Mouse (Mus musculus): Measurements from ENCODE around the gene Gm16434. TPM values are rescaled to one million over a fixed set of nuclear protein-coding genes. Genes with fewer than 3 reads are reported as not detected.
"Not testable (repeated sequence)": the region's sequence is repeated elsewhere in the genome, so short reads cannot be mapped to it uniquely, and the experiment has no call there.

Gene Gm16434
- total RNA-seq (2021), result not detected
- long read RNA-seq, experiment 1, result 0 reads
- long read RNA-seq, experiment 2, result 0 reads

DNA sequence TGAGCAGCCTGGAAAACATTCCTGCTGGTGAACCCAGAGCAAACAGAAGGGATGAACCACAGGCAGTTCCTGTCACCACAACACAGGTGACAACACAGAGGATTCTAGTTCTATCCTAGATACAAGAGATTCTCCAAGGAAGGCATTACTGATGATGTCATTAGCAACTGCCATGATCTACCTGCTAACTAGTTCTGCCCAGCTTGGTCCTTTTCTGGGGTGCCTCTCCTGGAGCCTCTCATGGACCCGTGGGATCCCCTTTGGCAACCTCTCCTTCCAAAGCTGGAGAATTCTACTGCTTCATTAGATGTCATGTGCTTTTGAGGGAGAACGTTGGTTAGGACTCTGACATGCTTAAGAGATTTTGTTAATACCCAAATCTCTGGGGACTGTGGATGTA is at the start of gene Gm16434:
Gm16434 (minus strand) TSS at position 101 of the 400 bp plus-strand sequence.
- not testable (repeated sequence) for DNase-seq

DNA sequence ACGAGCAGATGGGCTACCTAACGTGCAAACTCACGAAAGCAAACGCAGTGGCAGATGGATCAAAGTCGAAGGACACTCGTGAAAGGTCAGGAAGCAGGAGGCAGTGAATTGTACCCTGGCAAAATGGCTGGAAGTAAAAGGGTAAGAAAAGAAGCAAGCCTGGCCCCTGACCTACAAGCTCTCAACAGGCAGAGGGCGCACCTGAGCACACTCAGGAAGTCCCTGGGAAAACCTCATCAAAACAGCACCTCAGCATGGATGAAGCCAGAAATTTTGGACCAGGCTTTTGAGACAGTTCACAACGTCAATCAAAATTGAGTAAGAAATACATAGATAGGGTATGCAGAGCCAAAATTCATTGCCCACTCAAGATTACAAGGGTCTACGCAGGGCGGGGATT is 49.2 kb upstream of the Gm16434 start:
- DNase-seq; intact Hi-C loops (cut with DNase I): not testable (repeated sequence)

More for the DNA sequence above, at the start of gene Gm16434:
- intact Hi-C loops (cut with DNase I), result not testable (repeated sequence)

DNA sequence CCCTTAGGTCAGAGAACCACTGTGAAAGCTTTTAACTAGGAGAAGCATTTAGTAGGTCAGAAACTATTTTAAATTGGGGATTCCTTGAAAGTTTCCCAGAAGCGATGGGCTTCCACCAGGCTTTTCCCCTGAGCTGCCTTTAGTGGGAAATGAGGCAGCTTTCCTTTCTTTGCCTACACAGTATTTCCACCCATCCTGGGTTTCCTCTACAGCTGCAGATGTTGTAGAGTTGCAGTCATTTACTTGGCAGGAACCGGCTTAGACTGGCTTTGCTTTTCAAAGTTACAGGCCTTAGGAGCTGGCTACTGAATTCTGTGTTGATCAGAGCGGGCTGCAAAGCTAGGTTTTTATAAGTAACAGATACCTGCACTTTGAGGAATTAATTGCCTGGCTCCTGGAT is 5.7 kb upstream of the Gm16434 start:
- intact Hi-C loops (cut with DNase I), result not testable (repeated sequence)
- peak; percentile 3 to 8 for DNase-seq

DNA sequence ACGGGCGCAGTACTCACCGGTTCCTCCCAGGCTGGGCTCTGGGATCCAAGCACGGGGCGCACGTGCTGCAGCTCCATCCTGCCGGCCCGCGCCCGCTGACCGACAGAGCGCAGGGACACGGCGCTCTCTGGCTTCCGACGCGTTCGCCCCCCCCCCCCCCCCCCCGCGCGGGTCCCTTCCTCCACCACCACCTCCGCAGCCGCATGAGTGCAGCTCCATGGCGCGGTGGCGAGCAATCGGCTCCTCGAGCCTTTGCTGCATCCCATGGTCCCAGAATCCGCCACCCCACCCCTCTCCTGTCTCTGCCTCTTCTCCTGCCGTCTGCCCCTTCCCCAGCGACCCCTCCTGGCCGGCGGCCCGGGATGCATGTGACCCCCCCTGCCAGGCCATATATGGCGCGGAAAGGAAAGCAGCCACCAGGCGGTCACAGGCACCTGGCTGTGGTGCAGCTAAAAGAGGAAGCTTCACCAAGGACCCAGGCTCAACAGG is 19.8 kb downstream of the Gm16434 start, which contains the start of gene Gm3512:
Gm3512 (minus strand) TSS at position 51 of the 489 bp plus-strand sequence.
- intact Hi-C loops (cut with DNase I), result not testable (repeated sequence)
- DNase-seq, result peak in 1 of 2 experiments; percentile 5

Other genes starting within 250 kb of the Gm16434 start
- not detected for gene Gm6356, start 220.7 kb downstream of the Gm16434 start, total RNA-seq (2021)
- gene Gm10406, start 167.1 kb downstream of the Gm16434 start, total RNA-seq (2021), result not detected
- gene Gm3685, start 149.6 kb downstream of the Gm16434 start, total RNA-seq (2021), result not detected
- not detected for gene Gm3696, start 93.9 kb downstream of the Gm16434 start, total RNA-seq (2021)
- not detected for gene Gm6676, start 69.1 kb downstream of the Gm16434 start, total RNA-seq (2021)
- gene Gm3512, start 20.0 kb downstream of the Gm16434 start, total RNA-seq (2021), result not detected
- not detected for gene Gm3727, start 70.2 kb upstream of the Gm16434 start, total RNA-seq (2021)
- not detected for gene Gm3739, start 120.5 kb upstream of the Gm16434 start, total RNA-seq (2021)
- gene Gm5797, start 137.9 kb upstream of the Gm16434 start, total RNA-seq (2021), result not detected
- gene Gm8374, start 170.6 kb upstream of the Gm16434 start, total RNA-seq (2021), result not detected

Measured in gastrocnemius, postnatal 36 days (tissue).